Mouse (Mus musculus) testis, adult 2 months (tissue): ENCODE data around the gene Cep19.

Experiments
- CTCF ChIP-seq: fragments of 200-500 bp; IDR thresholded peaks from 2 replicates; pipeline ENCODE4 v1.5.1; 2012; ENCODE audit warnings: low read depth, mild to moderate bottlenecking, inconsistent platforms, low read length, moderate library complexity; ENCODE audit not compliant: control insufficient read depth, insufficient read depth, insufficient replicate concordance
- POLR2A ChIP-seq: fragments of 200-500 bp; IDR thresholded peaks from 2 replicates; pipeline ENCODE4 v1.6.1; 2012; ENCODE audit warnings: low read depth, mild to moderate bottlenecking, inconsistent platforms, low read length, moderate library complexity; ENCODE audit not compliant: control insufficient read depth

GRCm38 (mm10) chr16:32075762-32076161 is 23.8 kb upstream of the Cep19 start:
- TF ChIP-seq POLR2A (no peak), CTCF (no peak)
